Mouse (Mus musculus): ENCODE results near the gene Acsm5. TPM values are rescaled to one million over a fixed set of nuclear protein-coding genes. Genes with fewer than 3 reads are reported as not detected.
"Not testable (repeated sequence)": the region's sequence is repeated elsewhere in the genome, so short reads cannot be mapped to it uniquely, and the experiment has no call there.

Gene Acsm5
- polyA plus RNA-seq, 1 experiment from 2014 or later, result not detected

DNA sequence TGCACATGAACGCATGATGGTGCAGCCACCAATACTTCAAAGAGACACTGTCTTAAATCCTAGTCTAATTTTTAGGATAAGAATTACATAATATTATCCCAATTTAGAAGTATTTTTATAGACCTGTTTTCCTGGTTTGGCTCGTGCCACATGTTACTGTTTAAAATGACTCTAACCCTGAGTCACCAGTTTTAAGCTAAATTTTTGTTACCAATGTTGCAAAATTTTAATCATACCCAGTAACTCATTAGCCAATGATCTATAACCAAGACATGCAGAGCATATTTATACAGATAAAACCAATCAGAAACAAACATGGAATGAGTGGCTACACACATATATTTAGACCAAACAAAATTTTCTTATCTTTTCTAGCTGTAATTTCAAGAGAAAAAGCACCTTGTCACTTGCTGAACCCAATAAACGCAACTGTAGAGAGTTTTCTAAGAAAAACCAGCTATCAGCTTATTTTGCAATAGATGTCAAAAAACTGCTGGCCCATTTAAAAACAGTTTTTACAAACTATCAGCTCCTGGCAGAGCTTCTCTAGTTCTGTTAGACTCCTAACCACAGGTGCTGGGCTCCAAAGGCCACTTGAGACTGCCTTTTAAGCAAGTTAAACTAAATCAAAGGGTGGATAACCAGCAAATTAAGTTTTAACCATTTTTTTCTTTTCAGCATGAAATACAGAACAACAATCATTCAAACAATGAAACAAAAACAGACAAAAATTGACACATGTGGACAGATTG, 31.4 kb downstream of the Acsm5 start:
- no peak overlapping the region for H3K9ac ChIP-seq
- no peaks in the 10 kb centered on the region for H3K36me3 ChIP-seq
- no peaks in the 10 kb centered on the region for H3K27me3 ChIP-seq
- WGBS, result 73% methylated on average over 3 of the region's 3 CpGs
- no peak overlapping the region for H3K27ac ChIP-seq
- H3K4me3 ChIP-seq, result no peak overlapping the region
- no peak for ATAC-seq (ENCODE audit: borderline replicate concordance, extremely low read depth, low FRiP score, low TSS enrichment)
- H3K4me2 ChIP-seq, result no peak overlapping the region
- no peaks in the 10 kb centered on the region for H3K9me3 ChIP-seq
- no peaks in the 10 kb centered on the region for H3K4me1 ChIP-seq

DNA sequence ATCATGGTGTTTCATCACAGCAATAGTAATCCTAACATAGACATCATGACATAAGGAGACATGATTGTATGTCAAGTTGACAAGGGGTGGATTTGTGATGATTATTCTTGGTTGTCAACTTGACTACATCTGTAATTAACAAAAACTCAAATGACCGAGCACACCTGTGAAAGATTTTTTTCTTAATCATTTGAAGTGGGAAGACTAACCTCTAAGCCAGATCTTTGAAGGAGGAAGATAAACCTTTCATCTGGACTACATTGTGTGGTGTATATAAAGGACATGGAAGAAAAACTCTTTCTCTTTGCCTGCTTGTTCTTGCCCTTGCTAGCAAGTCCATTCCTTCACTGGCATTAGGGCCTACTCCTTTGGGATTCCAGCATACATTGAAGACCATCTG, 34.8 kb downstream of the Acsm5 start, which contains the start of gene Acsm2:
Gene Acsm2, plus strand, starts transcription at position 301 of the 400 bp plus-strand sequence.
- no peak within 1 kb of the TSS for H3K9ac ChIP-seq
- no peak for ATAC-seq (ENCODE audit: borderline replicate concordance, extremely low read depth, low FRiP score, low TSS enrichment)
- no peaks in the 10 kb centered on the region for H3K4me1 ChIP-seq
- no peaks in the 10 kb centered on the region for H3K27me3 ChIP-seq
- no peaks in the 10 kb centered on the region for H3K36me3 ChIP-seq
- H3K27ac ChIP-seq, result no peak within 1 kb of the TSS
- no peak within 1 kb of the TSS for H3K4me3 ChIP-seq
- no peaks in the 10 kb centered on the region for H3K9me3 ChIP-seq
- H3K4me2 ChIP-seq, result no peak within 1 kb of the TSS
- 69% methylated on average over 1 of the region's 1 CpGs for WGBS

GRCm38 (mm10) chr7:119559789-119560451, 40.7 kb downstream of the Acsm5 start:
- 70% methylated on average over 3 of the region's 3 CpGs for WGBS
- Histone ChIP-seq H3K9ac (no peak overlapping the region), H3K36me3 (no peaks in the 10 kb centered on the region), H3K27me3 (no peaks in the 10 kb centered on the region), H3K9me3 (no peaks in the 10 kb centered on the region), H3K4me3 (no peak overlapping the region), H3K4me1 (no peaks in the 10 kb centered on the region), H3K4me2 (no peak overlapping the region), H3K27ac (no peak overlapping the region)
- ATAC-seq (ENCODE audit: borderline replicate concordance, extremely low read depth, low FRiP score, low TSS enrichment), result no peak

GRCm38 (mm10) chr7:119560452-119560835, 41.2 kb downstream of the Acsm5 start:
- no peaks in the 10 kb centered on the region for H3K9me3 ChIP-seq
- H3K36me3 ChIP-seq, result no peaks in the 10 kb centered on the region
- H3K4me2 ChIP-seq, result no peak overlapping the region
- H3K4me1 ChIP-seq, result no peaks in the 10 kb centered on the region
- H3K9ac ChIP-seq, result no peak overlapping the region
- no peak overlapping the region for H3K4me3 ChIP-seq
- no peaks in the 10 kb centered on the region for H3K27me3 ChIP-seq
- 81% methylated on average over 3 of the region's 3 CpGs for WGBS
- ATAC-seq (ENCODE audit: borderline replicate concordance, extremely low read depth, low FRiP score, low TSS enrichment), result no peak
- no peak overlapping the region for H3K27ac ChIP-seq

DNA sequence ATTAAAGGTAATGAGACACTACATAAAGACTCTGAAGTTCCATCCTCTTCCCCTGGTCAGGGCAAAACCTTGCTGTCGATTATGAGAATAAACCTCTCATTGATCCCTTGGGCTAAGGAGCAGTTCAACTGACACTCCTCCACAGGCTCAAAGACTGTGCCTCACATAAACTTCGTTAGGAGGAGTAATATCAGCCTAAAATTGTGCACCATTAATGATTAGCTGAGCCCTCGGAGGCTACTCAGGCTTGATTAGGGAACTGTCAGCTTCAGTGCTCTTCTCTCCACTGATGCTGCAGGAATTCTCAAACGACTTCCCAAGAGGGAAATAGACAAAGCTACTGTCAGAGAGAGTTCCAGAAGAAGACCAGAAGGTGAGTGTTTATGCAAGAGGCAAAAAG, 42.2 kb downstream of the Acsm5 start:
- Histone ChIP-seq H3K9me3 (no peaks in the 10 kb centered on the region), H3K4me2 (no peak overlapping the region), H3K27ac (no peak overlapping the region), H3K4me1 (no peaks in the 10 kb centered on the region), H3K4me3 (no peak overlapping the region), H3K27me3 (no peaks in the 10 kb centered on the region), H3K9ac (no peak overlapping the region), H3K36me3 (no peaks in the 10 kb centered on the region)
- WGBS, result 44% methylated on average over 4 of the region's 4 CpGs
- no peak for ATAC-seq (ENCODE audit: borderline replicate concordance, extremely low read depth, low FRiP score, low TSS enrichment)

GRCm38 (mm10) chr7:119562476-119562875, 43.2 kb downstream of the Acsm5 start:
- WGBS, result 80% methylated on average over 2 of the region's 2 CpGs
- H3K9ac ChIP-seq; H3K36me3 ChIP-seq; ATAC-seq (ENCODE audit: borderline replicate concordance, extremely low read depth, low FRiP score, low TSS enrichment); H3K9me3 ChIP-seq; H3K4me2 ChIP-seq; H3K27ac ChIP-seq; H3K4me1 ChIP-seq; H3K4me3 ChIP-seq; H3K27me3 ChIP-seq: not testable (repeated sequence)

DNA sequence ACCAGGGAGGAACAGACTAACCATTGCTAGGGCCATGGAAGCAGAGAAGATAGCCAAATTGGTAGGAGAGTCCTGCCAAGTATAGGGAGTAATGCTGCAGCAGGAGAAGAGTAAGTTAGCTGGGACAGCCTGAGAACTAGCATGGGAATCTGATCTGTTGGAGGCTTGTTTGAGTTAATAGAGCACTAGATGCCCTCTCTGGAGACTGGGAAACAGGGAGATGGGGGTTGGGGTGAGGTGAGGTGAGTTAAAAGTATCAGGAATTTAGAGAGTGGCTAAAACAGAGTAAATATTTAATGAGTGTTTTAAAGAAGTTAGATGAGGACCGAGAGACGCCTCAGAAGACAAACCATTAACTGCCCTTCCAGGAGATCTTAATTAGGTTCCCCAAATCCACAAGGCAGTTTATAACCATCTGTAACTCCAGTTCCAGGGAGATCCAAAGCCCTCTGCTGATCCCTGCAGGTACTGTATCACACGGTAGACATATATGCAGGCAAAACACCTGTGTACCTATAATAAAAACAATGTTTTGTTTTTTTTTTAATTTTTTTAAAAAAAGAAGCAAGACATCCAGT, 75.4 kb downstream of the Acsm5 start:
- 53% methylated on average over 3 of the region's 3 CpGs for WGBS
- Histone ChIP-seq H3K4me1 (no peaks in the 10 kb centered on the region), H3K27me3 (no peaks in the 10 kb centered on the region), H3K9me3 (no peaks in the 10 kb centered on the region), H3K36me3 (no peaks in the 10 kb centered on the region), H3K9ac (no peak overlapping the region), H3K4me3 (no peak overlapping the region), H3K27ac (no peak overlapping the region), H3K4me2 (no peak overlapping the region)
- ATAC-seq (ENCODE audit: borderline replicate concordance, extremely low read depth, low FRiP score, low TSS enrichment), result no peak

Other genes starting within 250 kb of the Acsm5 start
- not detected in 2 replicates for gene Gp2, start 60.2 kb upstream of the Acsm5 start, polyA plus RNA-seq (2015; fragmentation: Nextera tagmentation; extraction: Ambion mirVana)
- not detected in 2 replicates for gene Umod, start 40.2 kb upstream of the Acsm5 start, polyA plus RNA-seq (2015; fragmentation: Nextera tagmentation; extraction: Ambion mirVana)
- gene Pdilt, start 4.0 kb downstream of the Acsm5 start, polyA plus RNA-seq (2015; fragmentation: Nextera tagmentation; extraction: Ambion mirVana), result 0.14 TPM in 1 of 2 replicates, not detected in the other
- gene Acsm2, start 34.9 kb downstream of the Acsm5 start, polyA plus RNA-seq (2015; fragmentation: Nextera tagmentation; extraction: Ambion mirVana), result 0.20 TPM in 1 of 2 replicates, not detected in the other
- gene Acsm1, start 87.6 kb downstream of the Acsm5 start, polyA plus RNA-seq (2015; fragmentation: Nextera tagmentation; extraction: Ambion mirVana), result 3.5 and 4.0 TPM in 2 replicates
- 0.09 TPM in 1 of 2 replicates, not detected in the other for gene Acsm4, start 170.6 kb downstream of the Acsm5 start, polyA plus RNA-seq (2015; fragmentation: Nextera tagmentation; extraction: Ambion mirVana)
- 70.1 and 72.0 TPM in 2 replicates for gene Thumpd1, start 201.3 kb downstream of the Acsm5 start, polyA plus RNA-seq (2015; fragmentation: Nextera tagmentation; extraction: Ambion mirVana)
- gene Acsm3, start 241.5 kb downstream of the Acsm5 start, polyA plus RNA-seq (2015; fragmentation: Nextera tagmentation; extraction: Ambion mirVana), result 0.15 and 0.29 TPM in 2 replicates

Data from lung, embryonic 15.5 days (tissue).